Mouse (Mus musculus): ENCODE data around the gene Rprml.

The Rprml gene

GRCm38 (mm10) chr11:103649301-103649982 is at the start of gene Rprml:
Rprml (plus strand) TSS chr11:103649570.
- no peak for DNase-seq (ENCODE audit: low read depth in 1 of 2, low spot score in 2 of 2)

GRCm38 (mm10) chr11:103606611-103607010 is 42.8 kb upstream of the Rprml start:
- no peak for DNase-seq (ENCODE audit: low read depth in 1 of 2, low spot score in 2 of 2)

- no peak for DNase-seq (ENCODE audit: low read depth in 1 of 2, low spot score in 2 of 2)
Measured at GRCm38 (mm10) chr11:103610772-103611171, 38.6 kb upstream of the Rprml start.

- DNase-seq (ENCODE audit: low read depth in 1 of 2, low spot score in 2 of 2) = no peak
Measured at GRCm38 (mm10) chr11:103621040-103621439, 28.3 kb upstream of the Rprml start, which contains the start of gene Gm884. Gm884 (minus strand) TSS chr11:103621140.

- DNase-seq (ENCODE audit: low read depth in 1 of 2, low spot score in 2 of 2) = no peak
Measured at GRCm38 (mm10) chr11:103627453-103627852, 21.9 kb upstream of the Rprml start.

GRCm38 (mm10) chr11:103634806-103635205 is 14.6 kb upstream of the Rprml start:
- DNase-seq (ENCODE audit: low read depth in 1 of 2, low spot score in 2 of 2) = no peak

GRCm38 (mm10) chr11:103635481-103635880 is 13.9 kb upstream of the Rprml start:
- no peak for DNase-seq (ENCODE audit: low read depth in 1 of 2, low spot score in 2 of 2)

GRCm38 (mm10) chr11:103636261-103636660 is 13.1 kb upstream of the Rprml start:
- DNase-seq (ENCODE audit: low read depth in 1 of 2, low spot score in 2 of 2) = no peak

- no peak for DNase-seq (ENCODE audit: low read depth in 1 of 2, low spot score in 2 of 2)
Measured at GRCm38 (mm10) chr11:103638790-103639189, 10.6 kb upstream of the Rprml start, which contains the start of gene Lyzl6. Lyzl6 (minus strand) TSS chr11:103638890.

- DNase-seq (ENCODE audit: low read depth in 1 of 2, low spot score in 2 of 2) = peak in 1 of 2 experiments; percentile 12
Measured at GRCm38 (mm10) chr11:103639407-103639946, 9.9 kb upstream of the Rprml start.

- DNase-seq (ENCODE audit: low read depth in 1 of 2, low spot score in 2 of 2) = no peak
Measured at GRCm38 (mm10) chr11:103643211-103643610, 6.2 kb upstream of the Rprml start.

- no peak for DNase-seq (ENCODE audit: low read depth in 1 of 2, low spot score in 2 of 2)
Measured at GRCm38 (mm10) chr11:103645731-103646130, 3.6 kb upstream of the Rprml start.

GRCm38 (mm10) chr11:103646301-103646700 is 3.1 kb upstream of the Rprml start:
- no peak for DNase-seq (ENCODE audit: low read depth in 1 of 2, low spot score in 2 of 2)

- no peak for DNase-seq (ENCODE audit: low read depth in 1 of 2, low spot score in 2 of 2)
Measured at GRCm38 (mm10) chr11:103647921-103648620, 1.3 kb upstream of the Rprml start.

GRCm38 (mm10) chr11:103648656-103649055 is 714 bp upstream of the Rprml start:
- no peak for DNase-seq (ENCODE audit: low read depth in 1 of 2, low spot score in 2 of 2)

GRCm38 (mm10) chr11:103649983-103650493 is 668 bp downstream of the Rprml start:
- no peak for DNase-seq (ENCODE audit: low read depth in 1 of 2, low spot score in 2 of 2)

GRCm38 (mm10) chr11:103651426-103651825 is 2.1 kb downstream of the Rprml start:
- DNase-seq (ENCODE audit: low read depth in 1 of 2, low spot score in 2 of 2) = no peak

GRCm38 (mm10) chr11:103653359-103653965 is 4.1 kb downstream of the Rprml start:
- no peak for DNase-seq (ENCODE audit: low read depth in 1 of 2, low spot score in 2 of 2)

- no peak for DNase-seq (ENCODE audit: low read depth in 1 of 2, low spot score in 2 of 2)
Measured at GRCm38 (mm10) chr11:103656520-103656919, 7.2 kb downstream of the Rprml start.

- DNase-seq (ENCODE audit: low read depth in 1 of 2, low spot score in 2 of 2) = no peak
Measured at GRCm38 (mm10) chr11:103658189-103658588, 8.8 kb downstream of the Rprml start.

- DNase-seq (ENCODE audit: low read depth in 1 of 2, low spot score in 2 of 2) = no peak
Measured at GRCm38 (mm10) chr11:103661863-103662262, 12.5 kb downstream of the Rprml start.

- DNase-seq (ENCODE audit: low read depth in 1 of 2, low spot score in 2 of 2) = no peak
Measured at GRCm38 (mm10) chr11:103662546-103662945, 13.2 kb downstream of the Rprml start.
